Mouse (Mus musculus): Measurements from ENCODE around the gene Pdzrn3. TPM values are rescaled to one million over a fixed set of nuclear protein-coding genes. Genes with fewer than 3 reads are reported as not detected.

Pdzrn3 gene
- polyA plus RNA-seq, 1 experiment from 2014 or later = 22.9 TPM

GRCm38 (mm10) chr6:101287077-101287476, 90.6 kb downstream of the Pdzrn3 start:
- Histone ChIP-seq H3K36me3 (no peaks in the 10 kb centered on the region), H3K9ac (replicated peaks) (no peak overlapping the region), H3K9me3 (replicated peaks) (no peaks in the 10 kb centered on the region), H3K27ac (replicated peaks) (no peak overlapping the region), H3K27me3 (replicated peaks) (0 out of 2 replicates have a peak, but pooled peaks cover 3% of the 10 kb centered on the region), H3K4me2 (no peak overlapping the region), H3K4me1 (peaks cover 18% of the 10 kb centered on the region), H3K4me3 (replicated peaks) (no peak overlapping the region)
- WGBS = 89% methylated on average over 2 of the region's 2 CpGs
- no peak for ATAC-seq (ENCODE audit: low FRiP score)

GRCm38 (mm10) chr6:101284368-101284955, 93.2 kb downstream of the Pdzrn3 start:
- H3K9ac ChIP-seq (replicated peaks) = no peak overlapping the region
- H3K36me3 ChIP-seq = no peaks in the 10 kb centered on the region
- 35% methylated on average over 6 of the region's 6 CpGs for WGBS
- no peak overlapping the region for H3K4me2 ChIP-seq
- H3K4me3 ChIP-seq (replicated peaks) = no peak overlapping the region
- 0 out of 2 replicates have a peak, but pooled peaks cover 3% of the 10 kb centered on the region for H3K27me3 ChIP-seq (replicated peaks)
- no peak overlapping the region for H3K27ac ChIP-seq (replicated peaks)
- ATAC-seq (ENCODE audit: low FRiP score) = no peak
- peaks cover 33% of the 10 kb centered on the region for H3K4me1 ChIP-seq
- H3K9me3 ChIP-seq (replicated peaks) = no peaks in the 10 kb centered on the region

- no peaks in the 10 kb centered on the region for H3K9me3 ChIP-seq (replicated peaks)
- no peak overlapping the region for H3K4me3 ChIP-seq (replicated peaks)
- WGBS = 45% methylated on average over 3 of the region's 3 CpGs
- ATAC-seq (ENCODE audit: low FRiP score) = no peak
- no peak overlapping the region for H3K4me2 ChIP-seq
- peaks cover 35% of the 10 kb centered on the region for H3K4me1 ChIP-seq
- 0 out of 2 replicates have a peak, but pooled peaks cover 3% of the 10 kb centered on the region for H3K27me3 ChIP-seq (replicated peaks)
- no peak overlapping the region; the same call in 1 of the 2 replicates for H3K27ac ChIP-seq (replicated peaks)
- no peaks in the 10 kb centered on the region for H3K36me3 ChIP-seq
- H3K9ac ChIP-seq (replicated peaks) = no peak overlapping the region
Observed at GRCm38 (mm10) chr6:101283891-101284290, 93.8 kb downstream of the Pdzrn3 start.

GRCm38 (mm10) chr6:101281644-101282043, 96.1 kb downstream of the Pdzrn3 start:
- no peak for ATAC-seq (ENCODE audit: low FRiP score)
- Histone ChIP-seq H3K4me3 (replicated peaks) (no peak overlapping the region), H3K36me3 (no peaks in the 10 kb centered on the region), H3K4me1 (peaks cover 35% of the 10 kb centered on the region), H3K4me2 (no peak overlapping the region), H3K9ac (replicated peaks) (no peak overlapping the region), H3K27me3 (replicated peaks) (0 out of 2 replicates have a peak, but pooled peaks cover 2% of the 10 kb centered on the region), H3K27ac (replicated peaks) (no peak overlapping the region), H3K9me3 (replicated peaks) (no peaks in the 10 kb centered on the region)
- 22% methylated on average over 3 of the region's 3 CpGs for whole genome bisulfite sequencing

GRCm38 (mm10) chr6:101280811-101281218, 96.9 kb downstream of the Pdzrn3 start:
- Histone ChIP-seq H3K4me2 (peak overlapping the region; percentile 28; the same call in 1 of the 2 replicates), H3K9me3 (replicated peaks) (no peaks in the 10 kb centered on the region), H3K4me3 (replicated peaks) (no peak overlapping the region), H3K9ac (replicated peaks) (no peak overlapping the region), H3K27ac (replicated peaks) (peak overlapping the region; percentile 52), H3K36me3 (no peaks in the 10 kb centered on the region), H3K27me3 (replicated peaks) (no peaks in the 10 kb centered on the region), H3K4me1 (peaks cover 35% of the 10 kb centered on the region)
- ATAC-seq (ENCODE audit: low FRiP score) = no peak
- WGBS = 20% methylated on average over 9 of the region's 9 CpGs

GRCm38 (mm10) chr6:101278286-101278932, 99.3 kb downstream of the Pdzrn3 start:
- H3K27ac ChIP-seq (replicated peaks) = 0 out of 2 replicates have a peak overlapping the region, but pooled peaks have one; percentile 5
- no peaks in the 10 kb centered on the region for H3K36me3 ChIP-seq
- no peak overlapping the region for H3K4me3 ChIP-seq (replicated peaks)
- peaks cover 23% of the 10 kb centered on the region for H3K4me1 ChIP-seq
- no peak overlapping the region for H3K4me2 ChIP-seq
- no peaks in the 10 kb centered on the region for H3K27me3 ChIP-seq (replicated peaks)
- 69% methylated on average over 13 of the region's 13 CpGs for WGBS
- no peak overlapping the region for H3K9ac ChIP-seq (replicated peaks)
- H3K9me3 ChIP-seq (replicated peaks) = no peaks in the 10 kb centered on the region
- no peak for ATAC-seq (ENCODE audit: low FRiP score)

- Histone ChIP-seq H3K4me3 (replicated peaks) (no peak overlapping the region), H3K27me3 (replicated peaks) (peaks cover 6% of the 10 kb centered on the region), H3K36me3 (no peaks in the 10 kb centered on the region), H3K9me3 (replicated peaks) (no peaks in the 10 kb centered on the region), H3K27ac (replicated peaks) (no peak overlapping the region), H3K4me1 (peaks cover 18% of the 10 kb centered on the region), H3K9ac (replicated peaks) (no peak overlapping the region), H3K4me2 (no peak overlapping the region)
- WGBS = 82% methylated on average over 8 of the region's 8 CpGs
- no peak for ATAC-seq (ENCODE audit: low FRiP score)
Observed at GRCm38 (mm10) chr6:101276261-101276660, 101.4 kb downstream of the Pdzrn3 start.

- Histone ChIP-seq H3K4me2 (no peak overlapping the region), H3K9me3 (replicated peaks) (no peaks in the 10 kb centered on the region), H3K9ac (replicated peaks) (no peak overlapping the region), H3K27ac (replicated peaks) (no peak overlapping the region), H3K27me3 (replicated peaks) (peaks cover 6% of the 10 kb centered on the region), H3K4me3 (replicated peaks) (no peak overlapping the region), H3K36me3 (no peaks in the 10 kb centered on the region), H3K4me1 (peaks cover 16% of the 10 kb centered on the region)
- ATAC-seq (ENCODE audit: low FRiP score) = no peak
- 89% methylated on average over 3 of the region's 3 CpGs for WGBS
Observed at GRCm38 (mm10) chr6:101275806-101276205, 101.9 kb downstream of the Pdzrn3 start.

- no peak overlapping the region for H3K4me2 ChIP-seq
- H3K4me1 ChIP-seq = peaks cover 18% of the 10 kb centered on the region; the same call in 1 of the 2 replicates
- H3K27ac ChIP-seq (replicated peaks) = no peak overlapping the region
- no peaks in the 10 kb centered on the region for H3K36me3 ChIP-seq
- peaks cover 9% of the 10 kb centered on the region for H3K27me3 ChIP-seq (replicated peaks)
- no peak overlapping the region for H3K9ac ChIP-seq (replicated peaks)
- WGBS = 88% methylated on average over 2 of the region's 2 CpGs
- H3K4me3 ChIP-seq (replicated peaks) = no peak overlapping the region
- no peaks in the 10 kb centered on the region for H3K9me3 ChIP-seq (replicated peaks)
- no peak for ATAC-seq (ENCODE audit: low FRiP score)
Observed at GRCm38 (mm10) chr6:101274846-101275245, 102.9 kb downstream of the Pdzrn3 start.

DNA sequence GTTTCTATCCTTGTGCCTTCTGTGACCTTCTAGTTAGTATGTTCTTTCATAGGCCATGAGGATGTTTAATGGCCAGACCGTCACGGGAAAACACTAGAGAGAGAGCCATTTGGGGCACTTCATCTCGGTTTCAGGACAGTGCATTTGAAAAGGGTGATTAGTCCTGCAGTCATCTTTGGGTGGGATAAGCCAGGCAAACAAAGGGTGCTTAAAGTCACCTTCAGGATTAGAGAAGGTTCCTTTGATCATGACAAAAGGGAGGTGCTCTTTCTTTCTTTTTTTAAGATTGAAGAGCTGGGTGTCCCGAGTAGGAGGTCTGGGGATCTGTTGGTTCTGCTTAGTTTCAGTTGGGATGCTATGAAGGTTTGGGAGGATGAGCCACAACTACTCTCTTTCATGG, 105.4 kb downstream of the Pdzrn3 start:
- no peak overlapping the region for H3K4me2 ChIP-seq
- H3K27ac ChIP-seq (replicated peaks) = no peak overlapping the region
- no peaks in the 10 kb centered on the region for H3K9me3 ChIP-seq (replicated peaks)
- no peaks in the 10 kb centered on the region for H3K36me3 ChIP-seq
- no peak overlapping the region for H3K9ac ChIP-seq (replicated peaks)
- H3K27me3 ChIP-seq (replicated peaks) = peaks cover 9% of the 10 kb centered on the region
- 12% methylated on average over 4 of the region's 4 CpGs for WGBS
- no peak overlapping the region for H3K4me3 ChIP-seq (replicated peaks)
- no peak for ATAC-seq (ENCODE audit: low FRiP score)
- H3K4me1 ChIP-seq = peaks cover 23% of the 10 kb centered on the region

DNA sequence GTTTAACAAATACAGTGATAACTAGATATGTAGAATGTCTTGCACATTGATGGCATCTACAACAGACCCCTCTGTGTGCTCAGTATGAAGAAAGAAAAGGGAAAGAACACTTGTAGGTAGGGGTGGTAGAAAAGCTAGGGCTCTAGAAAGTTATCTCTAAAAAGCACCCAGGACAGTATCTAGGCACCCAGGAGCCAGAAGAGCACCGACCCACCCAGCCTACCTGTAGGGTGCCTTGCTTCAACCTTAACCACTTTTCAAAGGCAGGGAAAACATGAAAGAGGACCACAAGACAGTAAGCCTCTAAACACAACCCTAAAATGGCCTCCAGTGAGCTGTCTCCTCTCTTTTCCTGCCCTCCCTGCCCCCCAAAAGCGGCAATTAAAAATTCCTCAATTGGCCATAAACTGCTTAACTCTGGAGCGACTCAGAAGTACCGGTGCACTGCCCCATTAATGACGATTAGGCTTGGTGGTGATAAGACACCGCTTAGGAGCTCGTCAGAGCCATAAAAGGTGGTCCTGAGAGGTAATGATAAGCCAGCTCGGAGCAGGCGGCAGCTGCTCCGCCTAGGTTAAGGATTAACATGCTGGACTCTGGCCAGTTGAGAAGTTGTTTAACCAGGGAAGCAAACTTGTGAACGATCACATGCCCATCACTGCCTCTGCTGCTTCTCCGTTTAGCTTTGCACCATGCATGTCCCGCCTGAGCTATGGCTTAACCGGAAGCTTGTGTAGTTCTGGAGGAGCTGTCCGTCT, 106.1 kb downstream of the Pdzrn3 start:
- Histone ChIP-seq H3K27me3 (replicated peaks) (peaks cover 9% of the 10 kb centered on the region), H3K4me1 (peaks cover 28% of the 10 kb centered on the region), H3K4me2 (no peak overlapping the region), H3K9ac (replicated peaks) (no peak overlapping the region), H3K27ac (replicated peaks) (no peak overlapping the region), H3K9me3 (replicated peaks) (no peaks in the 10 kb centered on the region), H3K4me3 (replicated peaks) (no peak overlapping the region), H3K36me3 (no peaks in the 10 kb centered on the region)
- 22% methylated on average over 15 of the region's 15 CpGs for WGBS
- ATAC-seq (ENCODE audit: low FRiP score) = no peak
